Mouse (Mus musculus) mouse trophoblast stem cell (cell line): ENCODE results near the gene Aamp.

ENCODE experiments used
- in situ Hi-C, 2 experiments: fragments of 300-500 bp; cut with MseI, MboI; formaldehyde crosslinking; loops; 2 replicates in 1 of 2; 3 replicates in 1 of 2; pipeline ENCODE4 v1.15.1; 2025

The Aamp gene

DNA sequence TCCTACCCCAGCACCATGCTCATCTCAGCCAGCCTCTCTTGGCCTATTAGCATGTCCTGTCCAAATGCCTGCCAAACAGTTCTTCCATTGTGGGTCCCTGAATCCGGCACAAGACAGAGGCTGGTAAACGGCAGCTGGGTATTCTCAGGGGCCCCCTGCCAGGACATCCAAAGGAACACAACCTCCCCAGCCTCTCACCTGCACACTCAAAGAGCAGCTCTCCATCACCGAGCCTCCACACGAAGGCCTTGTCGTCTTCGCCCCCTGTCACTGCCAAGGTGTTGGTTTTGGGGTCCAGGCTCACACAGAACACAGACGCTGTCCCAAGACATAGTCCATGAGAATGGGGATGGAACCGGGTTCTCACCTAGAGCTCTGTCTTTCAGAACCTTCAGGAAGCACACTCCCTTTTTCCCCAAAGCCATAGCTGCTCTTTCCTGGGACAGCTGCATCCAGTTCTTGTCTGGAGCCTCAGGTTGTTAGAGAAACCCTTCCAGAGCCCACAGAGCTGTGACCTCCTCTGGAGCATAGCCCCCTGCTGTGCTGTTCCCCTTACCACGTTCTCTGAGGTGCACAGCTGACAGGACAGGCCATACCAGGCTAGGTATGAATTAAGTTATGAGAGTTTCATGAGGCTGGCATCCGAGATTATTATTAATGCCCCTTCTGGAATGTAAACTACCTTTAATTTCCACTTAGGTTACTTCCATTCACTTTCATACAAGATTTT is 1.5 kb downstream of the Aamp start:
- in situ Hi-C loops = no loop called here

DNA sequence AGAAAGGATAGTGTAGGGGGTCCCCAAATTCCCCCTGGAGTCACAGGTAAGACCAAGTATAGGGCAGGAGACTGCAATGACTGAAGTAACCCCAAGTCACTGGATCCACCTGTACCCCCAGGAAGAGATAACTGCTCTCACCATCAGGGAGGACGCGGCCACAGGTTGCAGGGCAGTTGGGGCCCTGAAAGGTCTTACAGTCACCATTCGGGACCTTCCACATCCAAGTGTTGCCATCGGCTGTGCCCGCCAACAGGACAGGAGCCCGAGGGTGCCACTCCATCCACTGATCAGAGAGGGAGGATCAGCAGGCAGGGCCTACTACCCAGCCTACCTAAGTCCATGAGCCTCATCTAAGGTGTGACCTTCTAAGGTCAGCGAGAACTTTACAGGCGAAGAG is 2.7 kb downstream of the Aamp start:
- in situ Hi-C loops = no loop called here

DNA sequence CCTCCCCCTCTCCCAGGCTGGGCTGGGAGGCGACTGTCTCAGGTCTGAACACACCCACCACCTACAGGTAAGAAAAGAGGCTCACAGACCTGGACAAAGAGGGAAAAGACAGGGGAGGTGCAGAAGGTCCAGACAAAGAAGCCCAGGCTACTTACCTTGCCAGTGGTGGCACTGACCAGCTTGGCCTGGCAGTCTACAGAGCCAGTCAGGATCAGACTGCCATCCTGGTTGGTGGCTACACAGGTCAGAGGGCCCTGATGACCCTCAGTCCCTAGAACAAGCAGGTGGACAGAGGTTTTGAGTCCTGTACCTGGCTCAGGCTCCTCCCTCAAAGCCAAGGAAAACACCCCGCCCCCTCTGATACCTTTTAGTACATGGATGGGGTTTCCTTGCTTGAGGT is 3.2 kb downstream of the Aamp start:
- in situ Hi-C loops = no loop called here

DNA sequence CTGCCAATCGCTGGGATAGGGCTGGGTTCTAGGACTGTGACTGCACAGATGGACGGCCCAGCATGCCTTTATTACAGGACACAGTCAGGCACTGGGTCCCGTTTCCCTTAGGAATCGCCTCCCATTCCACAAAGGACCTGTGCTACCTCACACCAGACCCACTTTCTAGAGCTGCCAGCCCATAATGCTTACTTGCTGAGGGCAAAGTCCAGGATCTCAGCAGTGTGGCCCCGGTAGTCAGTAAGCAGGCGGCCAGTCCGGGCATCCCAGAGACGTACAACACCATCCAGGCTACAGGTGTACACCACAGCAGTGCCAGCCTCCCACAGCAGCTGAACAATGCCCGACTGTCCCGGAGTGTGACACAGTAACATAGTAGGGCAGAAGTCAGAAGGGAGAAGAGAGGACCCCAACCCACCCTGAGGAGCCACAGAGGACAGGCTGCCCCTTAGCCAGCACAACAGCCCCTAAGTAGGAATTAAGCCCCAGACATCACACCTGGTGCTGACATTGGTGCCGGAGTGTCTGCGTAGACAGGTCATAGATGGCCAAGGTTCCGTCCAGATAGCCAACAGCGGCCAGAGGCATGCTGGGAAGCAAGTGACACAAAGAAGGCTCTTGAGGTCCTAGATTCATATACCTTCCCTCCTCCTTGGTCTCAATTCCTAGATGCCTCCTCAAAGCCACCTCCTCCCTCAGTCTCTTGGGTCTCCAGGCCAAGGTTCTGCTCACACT is 3.8 kb downstream of the Aamp start:
- in situ Hi-C loops = no loop called here

DNA sequence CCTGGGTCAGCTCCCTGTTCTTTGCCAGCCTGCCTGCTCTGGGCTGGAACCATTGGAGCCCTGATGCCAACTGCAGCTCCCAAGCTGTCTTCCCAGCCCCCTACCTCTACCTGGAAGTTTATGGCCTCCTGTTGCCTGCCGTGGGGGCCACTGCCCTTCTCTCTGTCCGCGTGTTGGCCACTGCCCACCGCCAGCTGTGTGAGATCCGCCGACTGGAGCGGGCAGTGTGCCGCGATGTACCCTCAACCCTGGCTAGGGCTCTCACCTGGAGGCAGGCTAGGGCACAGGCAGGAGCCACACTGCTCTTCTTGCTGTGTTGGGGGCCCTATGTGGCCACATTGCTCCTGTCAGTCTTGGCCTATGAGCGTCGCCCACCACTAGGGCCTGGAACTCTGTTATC is 5.5 kb downstream of the Aamp start:
- in situ Hi-C loops = no loop called here

DNA sequence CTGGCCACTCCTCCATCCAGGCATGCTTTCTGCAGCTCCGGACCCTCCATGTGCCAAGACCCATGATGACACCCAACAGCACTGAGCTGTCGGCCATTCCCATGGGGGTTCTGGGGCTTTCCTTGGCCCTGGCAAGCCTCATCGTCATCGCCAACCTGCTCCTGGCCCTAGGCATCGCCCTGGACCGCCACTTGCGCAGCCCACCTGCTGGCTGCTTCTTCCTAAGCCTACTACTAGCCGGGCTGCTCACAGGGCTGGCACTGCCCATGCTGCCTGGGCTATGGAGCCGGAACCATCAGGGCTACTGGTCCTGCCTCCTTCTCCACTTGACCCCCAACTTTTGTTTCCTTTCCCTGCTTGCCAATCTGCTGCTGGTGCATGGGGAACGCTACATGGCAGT is 6.0 kb downstream of the Aamp start, which contains the start of gene Gpbar1:
Gene Gpbar1 (plus strand): TSS at position 13 of the 400 bp plus-strand sequence.
- in situ Hi-C loops = no loop called here

DNA sequence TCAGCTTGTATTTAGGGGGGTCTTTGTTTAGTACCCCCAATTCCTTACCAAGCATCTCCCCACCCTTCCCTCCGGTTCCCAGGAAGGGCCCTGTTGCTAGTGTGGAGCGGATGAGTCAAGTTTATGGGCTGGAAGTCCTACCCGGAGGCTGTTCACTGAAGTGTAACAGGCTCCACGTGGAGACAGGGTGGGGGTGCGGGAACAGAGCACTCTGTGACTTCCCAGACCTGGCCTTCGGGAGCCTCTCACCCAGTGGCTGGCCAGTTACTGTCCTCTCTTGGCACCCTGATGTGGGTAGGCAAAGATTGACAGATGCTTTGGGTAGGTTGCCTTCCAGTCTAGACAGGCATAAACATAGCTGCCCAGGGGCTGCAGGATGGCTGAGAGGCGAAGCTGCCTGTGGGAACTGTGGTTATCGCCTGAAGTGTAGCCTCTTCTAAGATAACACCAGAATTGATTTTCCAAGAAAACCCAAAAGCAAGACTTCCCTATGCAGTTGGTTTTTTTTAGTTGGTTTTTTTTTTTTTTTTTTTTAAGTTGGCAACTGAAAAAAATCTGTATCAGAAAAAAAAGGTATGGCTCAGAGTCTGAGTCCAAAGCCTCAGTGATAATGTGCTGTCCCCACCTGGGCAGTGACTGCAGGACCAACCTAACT is 6.5 kb downstream of the Aamp start:
- in situ Hi-C loops = no loop called here

DNA sequence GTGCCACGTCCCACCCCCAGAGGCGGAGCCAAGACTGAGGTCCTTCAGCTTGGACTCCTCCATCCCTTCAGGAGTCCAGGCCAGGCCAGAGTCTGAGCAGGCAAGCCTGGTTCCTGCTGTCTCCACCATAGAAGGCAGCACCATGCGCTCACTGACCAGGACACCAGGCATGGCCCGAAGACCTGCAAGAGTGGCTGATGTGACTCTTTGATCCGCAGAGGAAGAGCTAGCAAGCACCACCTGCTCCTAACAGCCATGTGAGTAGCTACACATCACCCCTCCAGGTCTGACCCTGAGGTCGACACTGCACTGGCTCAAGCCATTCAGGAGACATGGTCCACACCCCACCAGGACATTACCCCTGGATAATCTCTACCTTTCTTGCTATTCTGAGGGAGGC is 7.5 kb downstream of the Aamp start:
- in situ Hi-C loops = no loop called here

DNA sequence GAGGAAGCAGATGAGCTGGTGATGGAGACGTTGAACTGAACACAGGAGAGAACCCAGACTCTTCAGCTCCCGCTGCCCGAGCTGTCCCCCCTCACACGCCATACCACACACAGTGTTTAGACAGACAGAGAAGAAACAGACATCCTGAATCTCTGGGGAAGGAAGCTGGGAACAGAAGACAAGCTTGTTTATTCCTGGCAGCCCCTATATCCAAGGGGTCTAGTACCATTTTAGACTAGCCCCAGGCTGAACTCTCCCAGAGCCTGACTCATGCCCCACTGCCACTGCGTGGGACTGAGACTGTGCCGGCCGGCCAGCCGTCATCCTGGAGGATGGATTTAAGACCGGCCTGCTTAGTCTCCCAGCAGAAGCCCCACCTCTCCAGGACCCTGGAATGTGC is 9.5 kb downstream of the Aamp start:
- in situ Hi-C loops = no loop called here

DNA sequence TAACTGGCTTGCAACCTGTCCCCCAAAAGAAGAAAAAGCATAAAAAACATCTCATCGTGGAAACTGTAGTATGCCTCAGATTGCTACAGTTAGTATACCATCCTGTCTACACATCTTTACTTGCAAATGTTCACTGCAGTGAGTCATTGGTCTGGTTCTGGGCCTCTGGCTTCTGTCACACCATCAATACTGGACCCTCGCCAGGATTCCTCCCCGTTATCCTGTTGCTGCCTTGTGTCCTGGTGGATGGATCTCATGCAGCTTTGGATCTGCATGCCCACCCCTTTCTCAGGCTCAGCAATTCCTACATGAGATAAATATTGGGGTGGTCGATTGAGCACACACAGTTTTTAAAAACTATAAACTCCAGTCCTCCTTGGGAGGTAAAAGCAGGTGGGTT is 12.9 kb downstream of the Aamp start:
- in situ Hi-C loops = no loop called here

DNA sequence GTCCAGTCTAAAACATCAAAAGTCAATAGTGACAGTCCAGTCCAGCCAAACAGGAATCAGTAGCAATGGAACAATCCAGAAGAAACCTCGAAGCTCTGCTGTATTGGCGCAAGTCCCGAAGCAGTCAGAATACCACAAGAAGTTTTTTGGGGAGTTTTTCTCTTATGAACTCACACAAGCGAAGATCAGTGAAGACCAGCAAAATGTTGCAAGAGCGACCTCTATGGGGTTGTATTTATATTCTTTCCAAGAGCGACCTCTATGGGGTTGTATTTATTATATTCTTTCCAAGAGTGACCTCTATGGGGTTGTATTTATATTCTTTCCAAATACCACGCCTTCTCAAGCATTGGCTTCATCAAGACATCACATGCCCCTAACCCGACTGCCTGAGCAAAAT is 15.8 kb downstream of the Aamp start:
- in situ Hi-C loops = no loop called here

DNA sequence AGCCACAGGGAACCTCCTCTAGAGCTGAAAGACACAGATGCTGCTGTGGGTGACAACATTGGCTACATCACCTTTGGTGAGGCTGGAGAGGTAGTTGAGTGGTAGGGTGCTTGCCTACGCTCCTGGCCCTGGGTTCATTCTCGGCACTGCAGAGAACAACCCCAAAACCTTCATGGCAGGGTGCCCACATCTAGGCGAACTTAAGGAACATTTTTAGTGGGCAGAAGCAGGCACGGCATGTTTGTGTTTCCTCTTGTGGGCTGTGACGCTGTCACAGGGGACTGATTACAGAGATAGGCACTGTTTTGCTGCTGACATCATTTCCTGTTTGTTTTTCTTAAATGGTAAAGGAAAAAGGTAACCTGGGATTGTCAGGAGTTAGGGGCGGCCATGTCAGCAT is 22.0 kb downstream of the Aamp start:
- in situ Hi-C loops = loop anchor here in 1 of 2 experiments (5.0 kb wide), 1 partner anchor 55 kb away; no protein-coding TSS in a partner anchor

DNA sequence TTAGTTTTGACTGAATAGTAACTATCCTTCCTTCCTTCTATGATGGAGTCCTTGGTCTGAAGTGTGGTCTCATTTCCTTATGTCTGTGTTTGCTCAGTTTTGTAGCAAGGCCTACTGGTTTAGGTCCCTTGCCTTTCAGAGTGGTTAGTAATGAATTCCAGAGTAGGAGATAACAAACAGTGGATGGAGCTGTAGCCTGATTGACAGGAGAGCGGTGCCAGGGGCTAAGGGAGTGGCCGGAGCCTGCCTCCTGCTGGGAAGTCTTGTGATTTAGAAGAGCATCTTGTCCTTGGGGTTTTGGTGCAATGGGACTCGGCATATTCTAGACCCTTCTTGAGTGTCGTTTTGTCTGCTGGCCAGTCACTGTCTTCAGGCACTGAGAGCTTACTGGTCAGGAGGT is 27.8 kb downstream of the Aamp start:
- in situ Hi-C loops = no loop called here

DNA sequence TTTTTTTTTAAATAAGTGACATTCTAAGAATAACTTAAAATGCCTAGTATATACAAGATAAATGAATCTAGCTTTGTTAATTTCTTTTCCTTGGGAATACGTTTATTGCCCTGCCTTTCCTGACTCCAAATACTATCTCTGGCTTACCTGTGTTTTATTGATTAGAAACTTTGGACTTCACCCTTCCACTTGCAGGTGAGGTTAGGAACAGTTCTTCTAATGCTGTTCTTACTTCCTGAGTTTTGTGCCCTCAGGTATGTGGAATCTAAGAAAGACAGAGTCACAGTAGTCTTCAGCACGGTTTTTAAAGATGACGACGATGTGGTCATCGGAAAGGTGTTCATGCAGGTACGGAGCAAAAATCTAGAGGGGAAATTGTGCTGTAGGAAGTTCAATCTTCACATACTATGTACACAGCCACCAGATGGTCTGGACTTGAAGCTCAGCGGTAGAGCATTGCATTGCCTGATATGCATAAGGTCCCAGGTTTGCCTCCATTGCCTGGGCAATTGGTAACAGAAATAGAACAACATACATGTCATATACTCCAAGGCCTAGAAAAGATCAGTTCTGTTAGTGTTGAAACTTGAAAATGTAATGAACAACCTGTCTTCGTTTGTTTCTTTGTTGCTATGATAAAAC is 28.7 kb downstream of the Aamp start:
- in situ Hi-C loops = no loop called here

DNA sequence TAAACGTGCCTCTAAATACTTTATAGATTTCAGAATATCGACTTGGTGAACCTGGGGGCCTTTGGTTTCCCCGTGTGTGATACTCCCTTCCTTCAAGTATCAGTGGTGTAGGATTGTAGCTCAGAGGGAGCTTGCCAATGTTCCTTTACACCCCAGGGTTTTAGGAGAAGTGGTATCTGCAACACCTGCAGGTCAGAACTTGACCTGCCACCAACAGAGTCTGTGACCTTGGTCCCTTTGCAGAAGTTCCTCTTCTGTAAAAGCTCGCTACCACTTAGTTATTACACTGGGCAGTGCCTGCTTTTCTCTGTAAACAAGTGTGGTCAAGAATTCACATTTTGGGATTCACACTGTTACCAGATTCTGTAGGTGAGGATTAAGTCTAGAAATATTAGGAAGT is 34.4 kb downstream of the Aamp start:
- in situ Hi-C loops = no loop called here

DNA sequence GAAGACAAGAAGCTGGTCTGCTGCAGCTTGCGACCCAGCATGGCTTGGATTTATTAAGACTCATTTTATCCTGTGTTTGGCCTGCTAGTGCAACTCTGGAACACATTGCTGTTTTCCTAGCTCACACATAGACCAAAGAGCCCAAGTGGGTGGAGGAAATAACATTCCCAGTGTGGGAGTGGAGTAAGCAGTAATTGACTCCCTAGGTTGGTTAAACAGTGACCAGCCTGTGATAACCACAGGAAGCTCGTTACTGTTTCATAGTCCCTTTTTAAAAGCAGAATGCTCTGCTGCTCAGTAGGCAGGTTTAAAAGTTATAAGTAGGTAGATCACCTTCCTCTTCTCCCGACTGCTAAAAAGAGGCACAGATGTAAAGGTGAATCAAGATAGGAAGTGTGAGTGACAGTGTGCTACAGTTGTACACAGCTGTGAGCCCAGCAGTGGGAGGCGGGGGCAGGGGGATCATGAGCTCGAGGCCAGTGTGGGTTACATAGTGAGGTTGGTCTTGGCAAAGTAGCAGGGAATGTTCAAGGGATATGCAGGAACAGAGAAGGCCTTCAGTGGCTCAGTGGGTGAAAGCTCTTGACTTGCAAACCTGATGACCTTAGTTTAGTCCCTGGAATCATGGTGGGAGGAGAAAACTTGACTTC is 35.1 kb downstream of the Aamp start:
- in situ Hi-C loops = no loop called here

DNA sequence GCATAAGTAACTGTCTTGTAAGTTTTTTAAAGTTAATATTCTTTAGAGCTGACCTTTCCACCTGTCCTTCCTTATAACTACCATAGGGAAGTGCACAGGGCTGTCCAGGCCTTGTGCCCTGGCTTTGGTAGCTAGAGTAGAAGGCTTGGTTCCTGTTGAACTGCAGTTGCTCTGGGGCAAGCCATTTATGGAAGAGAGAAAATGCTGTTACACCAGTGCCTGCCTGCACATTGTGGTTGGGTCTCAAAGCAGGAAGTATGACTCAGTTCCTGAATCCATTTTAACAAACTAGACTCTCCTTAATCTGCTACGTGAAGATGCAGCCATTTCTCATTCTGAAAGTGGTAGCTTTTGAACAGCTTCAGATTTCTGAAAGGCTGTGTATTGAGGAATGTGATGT is 35.7 kb downstream of the Aamp start:
- in situ Hi-C loops = no loop called here

DNA sequence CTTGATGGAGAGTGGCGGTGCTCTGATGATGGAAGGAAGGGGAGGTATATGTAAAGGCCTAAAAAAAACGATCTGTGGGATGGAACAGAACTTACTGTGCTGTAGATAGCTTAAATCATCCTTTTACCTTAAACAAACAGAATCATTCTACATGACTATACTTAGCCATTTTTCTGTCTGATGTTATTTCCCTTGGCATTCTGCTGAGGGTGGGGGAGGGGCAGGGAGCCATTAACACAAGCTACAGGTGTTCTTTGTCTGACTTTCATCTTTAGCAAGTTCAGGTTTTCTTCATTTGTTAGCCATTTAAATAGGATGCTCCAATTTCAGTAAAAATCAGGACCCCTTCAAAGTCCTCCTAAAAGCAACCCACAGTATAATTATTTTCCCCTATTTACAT is 39.0 kb downstream of the Aamp start:
- in situ Hi-C loops = no loop called here

DNA sequence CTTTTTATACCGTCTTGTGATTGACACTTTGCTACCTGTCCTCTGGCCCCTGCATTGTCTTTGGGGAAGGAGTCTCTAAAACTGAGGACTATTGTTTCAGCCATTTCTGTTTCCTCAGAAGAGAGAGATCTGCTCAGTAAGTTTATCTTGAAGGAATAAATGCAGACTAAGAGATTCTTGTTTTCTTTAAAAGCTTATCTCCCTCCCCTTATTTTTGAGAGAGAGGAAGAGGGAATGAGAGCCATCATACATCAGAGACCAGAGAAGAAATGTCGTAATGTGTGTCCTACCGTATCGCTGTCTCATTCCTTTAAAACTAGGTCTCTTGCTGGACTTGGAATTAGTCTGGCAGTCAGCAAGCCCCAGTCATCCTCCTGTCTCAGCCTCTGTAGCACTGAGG is 43.7 kb downstream of the Aamp start:
- in situ Hi-C loops = no loop called here

DNA sequence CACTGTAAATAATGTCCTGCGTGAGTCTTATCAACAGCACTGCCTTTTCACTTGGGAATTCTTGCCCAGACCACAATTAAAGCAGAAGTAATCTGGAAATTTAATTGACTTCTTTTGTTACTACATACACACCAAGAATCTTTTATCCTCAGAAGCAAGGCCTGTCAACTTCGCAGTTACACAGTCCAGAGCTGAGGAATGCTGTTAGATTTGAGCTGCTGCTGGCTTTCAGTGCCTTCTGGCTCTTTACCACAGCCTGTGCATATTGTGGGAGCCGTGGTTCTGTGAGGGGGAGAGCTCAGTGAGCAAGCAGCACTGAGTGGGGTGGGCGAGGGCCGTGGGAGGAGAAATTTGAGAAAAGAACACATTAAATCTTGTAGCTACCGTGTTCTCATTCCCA is 44.2 kb downstream of the Aamp start:
- in situ Hi-C loops = no loop called here

DNA sequence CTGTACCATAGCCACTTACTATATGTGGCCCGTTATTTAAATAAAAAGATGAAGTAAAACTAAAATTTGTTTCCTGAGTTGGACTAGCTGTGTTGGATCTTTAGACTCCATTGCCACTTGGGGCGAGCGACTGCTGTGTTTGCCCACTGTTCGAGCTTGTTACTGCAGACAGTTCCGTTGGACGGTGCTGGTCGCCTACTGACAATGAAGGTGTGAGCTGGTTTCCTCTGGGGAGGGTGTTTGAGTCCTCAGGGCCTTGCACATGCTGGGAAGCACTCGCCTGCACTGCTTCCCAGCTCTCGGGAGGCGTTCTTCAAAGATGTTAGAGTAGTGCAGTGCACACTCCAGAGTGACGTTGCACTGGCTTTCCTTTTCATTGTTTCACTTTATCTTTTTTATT is 44.9 kb downstream of the Aamp start:
- in situ Hi-C loops = no loop called here

DNA sequence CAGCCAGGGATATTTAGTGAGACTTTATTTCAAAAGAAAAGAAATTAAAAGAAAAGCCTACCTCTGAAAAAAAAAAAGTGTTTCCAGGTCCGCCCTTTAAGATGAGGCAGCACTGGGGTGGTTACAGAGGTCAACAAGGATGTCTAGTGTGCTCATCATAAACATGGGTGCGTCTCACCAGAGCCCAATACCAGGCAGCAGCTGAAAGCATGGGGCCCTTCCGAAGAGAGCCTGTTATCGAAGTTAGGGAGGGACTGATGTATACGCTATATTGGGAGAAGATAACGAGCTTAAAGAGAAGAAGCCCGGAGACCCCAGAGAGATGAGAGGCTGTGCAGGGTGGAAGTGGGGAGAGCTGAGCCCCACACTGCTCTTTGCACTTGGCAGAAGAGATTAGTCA is 45.4 kb downstream of the Aamp start:
- in situ Hi-C loops = no loop called here
